In the genomic region with DNA sequence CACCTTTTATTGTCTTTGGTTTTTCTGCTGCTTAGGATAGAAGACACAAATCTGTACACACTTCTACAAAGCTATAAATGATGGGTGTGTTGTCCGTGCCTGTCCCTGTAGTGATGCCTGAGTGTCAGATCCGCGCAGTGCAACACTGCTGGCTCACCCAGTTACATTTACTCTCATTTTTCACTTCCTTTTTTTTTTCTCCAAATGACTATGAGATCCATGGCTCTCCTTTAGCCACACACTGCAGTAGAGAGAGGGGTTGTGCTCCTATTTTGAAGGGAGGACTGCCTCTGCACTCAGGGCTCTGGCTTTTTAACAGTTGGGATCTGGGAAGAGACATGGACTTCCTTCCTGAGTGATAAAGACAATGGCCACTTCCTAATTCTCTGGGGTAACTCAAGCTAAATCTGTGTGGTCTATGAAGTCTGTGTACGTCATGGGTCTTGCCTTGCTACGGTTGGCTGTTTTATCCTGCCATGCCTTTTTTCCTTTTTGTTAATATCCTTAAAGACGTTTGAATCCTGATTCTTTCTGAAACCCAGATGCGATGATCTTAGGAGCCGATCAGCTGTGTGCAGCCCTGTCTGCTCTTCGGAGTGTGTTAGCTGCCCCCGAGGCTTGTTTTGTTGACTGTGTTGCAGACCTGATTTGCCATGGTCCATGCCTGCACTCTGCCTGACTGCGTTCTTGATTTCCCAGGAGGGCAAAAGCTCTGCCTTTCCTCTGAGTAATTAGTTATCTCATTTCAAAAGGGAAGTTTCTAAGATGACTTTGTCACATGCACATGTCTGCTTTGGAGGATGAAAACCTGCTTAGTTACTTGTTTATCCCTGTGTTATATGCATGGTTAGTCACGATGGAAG, we compare ENCODE assay signal across 8 mouse cellular contexts.
A peak's percentile ranks its signal among the peaks of the same experiment; 100 is the strongest.
DNase-seq lines count a peak whose midpoint lies in the region; TF ChIP-seq lines count a peak whose summit lies in the region.

No protein-coding gene starts in this region.

- no peaks in the 10 kb centered on the region for H3K79me2 ChIP-seq in CH12.LX (replicated peaks; ENCODE audit: control insufficient read depth, extremely low read depth, insufficient read depth, poor library complexity, severe bottlenecking)

- H3K27ac ChIP-seq in CH12.LX (ENCODE audit: insufficient read depth, low read depth): no peak overlapping the region

- no peak overlapping the region for H3K4me3 ChIP-seq in CH12.LX (replicated peaks in 1 of 3; ENCODE audit: low read depth in 2 of 3, low read length in 2 of 3, poor library complexity in 1 of 3)

- no peaks in the 10 kb centered on the region for H3K27me3 ChIP-seq in CH12.LX (replicated peaks)

- peaks cover 16 to 39% of the 10 kb centered on the region in 2 experiments for H3K4me1 ChIP-seq in CH12.LX (ENCODE audit: control insufficient read depth in 1 of 2, insufficient read depth in 2 of 2)

- in situ Hi-C loops in CH12.LX (cut with MboI; ENCODE audit: low pct_ligation_motif_present, low pct_unique_long_range_greater_than_20kb, low sequenced_read_pairs): no loop called here

- H3K36me3 ChIP-seq in CH12.LX (replicated peaks in 1 of 2; ENCODE audit: control insufficient read depth in 1 of 2, insufficient read depth in 1 of 2, low read length in 1 of 2): no peaks in the 10 kb centered on the region

- dilution Hi-C loops in CH12.LX (cut with MboI; ENCODE audit: extremely low pct_ligation_motif_present, extremely low pct_unique_long_range_greater_than_20kb, low sequenced_read_pairs): no loop called here

- peak; percentile 99 for TF ChIP-seq EP300 in CH12.LX (IDR thresholded peaks at IDR 0.05; ENCODE audit: low read length)

- H3K9ac ChIP-seq in CH12.LX (ENCODE audit: insufficient read depth, low read depth): no peak overlapping the region

- H3K9me3 ChIP-seq in CH12.LX (replicated peaks; ENCODE audit: low read length): no peaks in the 10 kb centered on the region

- H3K4me2 ChIP-seq in CH12.LX (ENCODE audit: insufficient read depth, low read depth, poor library complexity, severe bottlenecking): peak overlapping the region; percentile 91

- peak; percentile 56 to 69 for DNase-seq in cerebellum, postnatal 10 days
- DNase-seq in cerebellum, adult 11-12 months: no peak
- peak; percentile 87 for DNase-seq in CH12.LX (ENCODE audit: extremely low read depth)
- DNase-seq in heart, adult 9 months (ENCODE audit: low spot score in 2 of 2): peak; percentile 59 to 83
- peak; percentile 44 for DNase-seq in lung, postnatal 25 days (ENCODE audit: low spot score)
- no peak for DNase-seq in adrenal gland, adult 8-10 months
- no peak for DNase-seq in Muller cell, postnatal 12 days (ENCODE audit: inconsistent ontology term)
- DNase-seq in yolk sac, embryonic 10.5 days (ENCODE audit: low spot score): no peak

- no peak; the same call in none of the 2 replicates for TF ChIP-seq RAD21 in CH12.LX (IDR thresholded peaks at IDR 0.05; ENCODE audit: low read depth, low read length)

- no peak for TF ChIP-seq CTCF in CH12.LX (conservative IDR thresholded peaks at IDR 0.05 in 1 of 2, IDR thresholded peaks at IDR 0.05 in 1 of 2; ENCODE audit: low read depth in 2 of 2, low read length in 2 of 2)

- no peak for TF ChIP-seq POLR2A in CH12.LX (IDR thresholded peaks at IDR 0.05; ENCODE audit: low read depth, low read length)

TF ChIP-seq in CH12.LX, 34 proteins besides CTCF, POLR2A, EP300 and RAD21:
- TF ChIP-seq NRF1 (IDR thresholded peaks at IDR 0.05; ENCODE audit: low read depth, low read length): peak; percentile 40; the same call in 1 of the 2 replicates
- peak; percentile 100 for TF ChIP-seq IRF4 (IDR thresholded peaks at IDR 0.05; ENCODE audit: low read depth, low read length)
- no peak for TF ChIP-seq HCFC1 (IDR thresholded peaks at IDR 0.05; ENCODE audit: low read depth, low read length)
- no peak for TF ChIP-seq USF1 (IDR thresholded peaks at IDR 0.05; ENCODE audit: low read depth, low read length)
- peak; percentile 97 for TF ChIP-seq RCOR1 (conservative IDR thresholded peaks at IDR 0.05; ENCODE audit: low read depth, low read length)
- TF ChIP-seq UBTF (IDR thresholded peaks at IDR 0.05; ENCODE audit: low read depth, low read length): no peak
- peak; percentile 68; the same call in 1 of the 2 replicates for TF ChIP-seq MAZ (IDR thresholded peaks at IDR 0.05; ENCODE audit: low read depth, low read length)
- TF ChIP-seq JUND (conservative IDR thresholded peaks at IDR 0.05; ENCODE audit: low read depth, low read length): peak; percentile 99
- TF ChIP-seq BHLHE40 (IDR thresholded peaks at IDR 0.05; ENCODE audit: low read depth, low read length): peak; percentile 87
- TF ChIP-seq ZKSCAN1 (IDR thresholded peaks at IDR 0.05; ENCODE audit: borderline replicate concordance, low read depth, low read length): no peak
- peak; percentile 68 for TF ChIP-seq CHD2 (IDR thresholded peaks at IDR 0.05; ENCODE audit: low read length)
- TF ChIP-seq ZC3H11A (IDR thresholded peaks at IDR 0.05; ENCODE audit: low read depth, low read length): no peak
- 0 out of 2 replicates have a peak, but pooled peaks have one; percentile 17 for TF ChIP-seq MAFK (IDR thresholded peaks at IDR 0.05; ENCODE audit: insufficient replicate concordance, low read length)
- TF ChIP-seq TBP (conservative IDR thresholded peaks at IDR 0.05; ENCODE audit: low read depth, low read length): no peak
- TF ChIP-seq NELFE (IDR thresholded peaks at IDR 0.05; ENCODE audit: low read depth, low read length): no peak
- TF ChIP-seq ETS1 (conservative IDR thresholded peaks at IDR 0.05; ENCODE audit: low read depth, low read length): peak; percentile 73
- no peak for TF ChIP-seq CHD1 (IDR thresholded peaks at IDR 0.05; ENCODE audit: low read depth, low read length)
- TF ChIP-seq MAX (IDR thresholded peaks at IDR 0.05; ENCODE audit: low read length): peak; percentile 46; the same call in 1 of the 2 replicates
- peak; percentile 48; the same call in 1 of the 2 replicates for TF ChIP-seq ZNF384 (IDR thresholded peaks at IDR 0.05; ENCODE audit: low read depth, low read length)
- no peak for TF ChIP-seq POLR2AphosphoS2 (IDR thresholded peaks at IDR 0.05; ENCODE audit: low read depth, low read length)
- peak; percentile 38; the same call in 1 of the 2 replicates for TF ChIP-seq MYC (IDR thresholded peaks at IDR 0.05; ENCODE audit: low read depth, low read length)
- TF ChIP-seq JUN (IDR thresholded peaks at IDR 0.05; ENCODE audit: insufficient read depth, low read depth, low read length): peak; percentile 96
- no peak for TF ChIP-seq PAX5 (IDR thresholded peaks at IDR 0.05; ENCODE audit: low read length)
- no peak for TF ChIP-seq ELF1 (IDR thresholded peaks at IDR 0.05; ENCODE audit: low read depth, low read length)
- no peak for TF ChIP-seq MXI1 (IDR thresholded peaks at IDR 0.05; ENCODE audit: low read depth, low read length)
- TF ChIP-seq SIN3A (IDR thresholded peaks at IDR 0.05; ENCODE audit: low read length): peak; percentile 58; the same call in 1 of the 2 replicates
- TF ChIP-seq MEF2A (IDR thresholded peaks at IDR 0.05; ENCODE audit: borderline replicate concordance, low read depth, low read length): peak; percentile 81
- TF ChIP-seq SMC3 (IDR thresholded peaks at IDR 0.05; ENCODE audit: low read depth, low read length): no peak; the same call in 1 of the 2 replicates
- TF ChIP-seq TCF12 (IDR thresholded peaks at IDR 0.05; ENCODE audit: low read depth, low read length): peak; percentile 52; the same call in 1 of the 2 replicates
- no peak for TF ChIP-seq E2F4 (IDR thresholded peaks at IDR 0.05; ENCODE audit: insufficient replicate concordance, low read depth, low read length)

Comparison
In these comparisons a context has a peak if more than half of its experiments do, and no peak if none do; other contexts are left out.
1. DNase-seq: peak in cerebellum, postnatal 10 days (2 of 2), CH12.LX (single experiment), heart, adult 9 months (2 of 2) and lung, postnatal 25 days (single experiment); none in cerebellum, adult 11-12 months (single experiment), adrenal gland, adult 8-10 months (single experiment), Muller cell, postnatal 12 days (single experiment) and yolk sac, embryonic 10.5 days (single experiment).